Mouse (Mus musculus) liver, embryonic 16.5 days (tissue): ENCODE measurements around the gene Atp2a1. TPM values are rescaled to one million over a fixed set of nuclear protein-coding genes. Genes with fewer than 3 reads are reported as not detected.
"Not testable (repeated sequence)": the region's sequence is repeated elsewhere in the genome, so short reads cannot be mapped to it uniquely, and the experiment has no call there.

ENCODE experiments used
- ATAC-seq: fragments of 200-750 bp; cut with Nextera tagmentation; 2 replicates; pipeline ENCODE4 v1.8.0; 2017; ENCODE audit warnings: low read depth, mild to moderate bottlenecking, moderate number of reproducible peaks, moderate library complexity
- H3K27ac ChIP-seq: fragments of 300-500 bp; sonication (generic); 2 replicates; pipeline ENCODE4 v1.5.1; 2014; ENCODE audit warnings: mild to moderate bottlenecking, low read length
- H3K27me3 ChIP-seq: fragments of 300-500 bp; sonication (generic); 2 replicates; pipeline ENCODE4 v1.6.1; 2014; ENCODE audit warnings: low read depth, low read length, mixed read lengths; ENCODE audit not compliant: control insufficient read depth, insufficient read depth
- H3K36me3 ChIP-seq: fragments of 300-500 bp; sonication (generic); 2 replicates; pipeline ENCODE4 v1.6.1; 2014; ENCODE audit warnings: mild to moderate bottlenecking; ENCODE audit not compliant: control insufficient read depth, insufficient read depth
- H3K4me1 ChIP-seq: fragments of 300-500 bp; sonication (generic); 2 replicates; pipeline ENCODE4 v1.6.1; 2014; ENCODE audit warnings: low read depth, low read length, mixed read lengths; ENCODE audit not compliant: control insufficient read depth
- H3K4me2 ChIP-seq: fragments of 300-500 bp; sonication (generic); 2 replicates; pipeline ENCODE4 v1.6.1; 2014; ENCODE audit warnings: low read depth, low read length, mixed read lengths
- H3K4me3 ChIP-seq: fragments of 300-500 bp; sonication (generic); 2 replicates; pipeline ENCODE4 v1.5.1; 2014; ENCODE audit warnings: low read depth, mild to moderate bottlenecking, low read length
- H3K9ac ChIP-seq: fragments of 300-500 bp; sonication (generic); 2 replicates; pipeline ENCODE4 v1.6.1; 2014; ENCODE audit warnings: low read depth, low read length
- H3K9me3 ChIP-seq: fragments of 300-500 bp; sonication (generic); replicated peaks from 2 replicates; pipeline ENCODE4 v1.6.1; 2016; ENCODE audit warnings: low read length; ENCODE audit not compliant: control insufficient read depth
- WGBS: fragments of 180-500 bp; shearing (Covaris S2); extraction: QIAGEN DNeasy Blood & Tissue Kit; methylation state at CpG from one replicate; pipeline ENCODE4 v1.1.7; 2014; ENCODE audit not compliant: insufficient replicate concordance; 5-methylcytosine and 5-hydroxymethylcytosine counted together
- polyA plus RNA-seq: library from polyadenylated mRNA; unstranded; fragments of >200 nt; fragmentation: Nextera tagmentation; extraction: Ambion mirVana; gene quantifications from 2 replicates; pipeline ENCODE4 v1.2.1, GENCODE M21; 2015

Atp2a1 gene
- polyA plus RNA-seq, 1 experiment from 2014 or later = 22.0 TPM

GRCm38 (mm10) chr7:126497966-126498365, 35.1 kb upstream of the Atp2a1 start:
- no peak for ATAC-seq
- H3K27ac ChIP-seq = no peak overlapping the region
- no peak overlapping the region for H3K4me2 ChIP-seq
- WGBS = 92% methylated on average over 12 of the region's 12 CpGs
- no peak overlapping the region for H3K9ac ChIP-seq
- H3K27me3 ChIP-seq = no peaks in the 10 kb centered on the region
- no peaks in the 10 kb centered on the region for H3K9me3 ChIP-seq
- peaks cover 12% of the 10 kb centered on the region for H3K4me1 ChIP-seq
- H3K36me3 ChIP-seq = peaks cover 83% of the 10 kb centered on the region
- H3K4me3 ChIP-seq = no peak overlapping the region

- Histone ChIP-seq H3K4me3 (no peak overlapping the region), H3K27ac (no peak overlapping the region), H3K4me1 (peaks cover 12% of the 10 kb centered on the region), H3K9ac (no peak overlapping the region), H3K27me3 (no peaks in the 10 kb centered on the region), H3K4me2 (no peak overlapping the region), H3K36me3 (peaks cover 95% of the 10 kb centered on the region), H3K9me3 (no peaks in the 10 kb centered on the region)
- 88% methylated on average over 5 of the region's 5 CpGs for WGBS
- no peak for ATAC-seq
Measured at GRCm38 (mm10) chr7:126496475-126496874, 33.6 kb upstream of the Atp2a1 start.

GRCm38 (mm10) chr7:126494120-126494519, 31.2 kb upstream of the Atp2a1 start:
- no peaks in the 10 kb centered on the region for H3K27me3 ChIP-seq
- no peak overlapping the region for H3K4me2 ChIP-seq
- 80% methylated on average over 6 of the region's 6 CpGs for WGBS
- H3K36me3 ChIP-seq = peaks cover 79% of the 10 kb centered on the region
- H3K27ac ChIP-seq = peak overlapping the region; percentile 58; the same call in 1 of the 2 replicates
- no peaks in the 10 kb centered on the region; the same call in 1 of the 2 replicates for H3K4me1 ChIP-seq
- no peaks in the 10 kb centered on the region for H3K9me3 ChIP-seq
- H3K9ac ChIP-seq = no peak overlapping the region
- no peak overlapping the region for H3K4me3 ChIP-seq
- ATAC-seq = peak; percentile 84

GRCm38 (mm10) chr7:126491973-126492372, 29.1 kb upstream of the Atp2a1 start:
- no peak overlapping the region for H3K4me2 ChIP-seq
- H3K4me1 ChIP-seq = peaks cover 10% of the 10 kb centered on the region
- H3K36me3 ChIP-seq = peaks cover 57% of the 10 kb centered on the region
- H3K27me3 ChIP-seq = no peaks in the 10 kb centered on the region
- no peak for ATAC-seq
- H3K9ac ChIP-seq = no peak overlapping the region
- 65% methylated on average over 11 of the region's 11 CpGs for WGBS
- H3K4me3 ChIP-seq = no peak overlapping the region
- H3K27ac ChIP-seq = no peak overlapping the region
- no peaks in the 10 kb centered on the region for H3K9me3 ChIP-seq

GRCm38 (mm10) chr7:126491005-126491404, 28.1 kb upstream of the Atp2a1 start:
- H3K27ac ChIP-seq = no peak overlapping the region

GRCm38 (mm10) chr7:126487617-126488385, 24.9 kb upstream of the Atp2a1 start:
- peaks cover 15% of the 10 kb centered on the region for H3K4me1 ChIP-seq
- peak overlapping the region; percentile 81 for H3K4me3 ChIP-seq
- peak overlapping the region; percentile 62 for H3K4me2 ChIP-seq
- WGBS = 5% methylated on average over 15 of the region's 25 CpGs
- not testable (repeated sequence) for ATAC-seq, H3K27me3 ChIP-seq, H3K9me3 ChIP-seq
- peak overlapping the region; percentile 74 for H3K9ac ChIP-seq
- peak overlapping the region; percentile 18 for H3K27ac ChIP-seq
- peaks cover 16% of the 10 kb centered on the region for H3K36me3 ChIP-seq

More at GRCm38 (mm10) chr7:126491005-126491404, 28.1 kb upstream of the Atp2a1 start:
- Histone ChIP-seq H3K9ac (no peak overlapping the region), H3K4me1 (peaks cover 10% of the 10 kb centered on the region), H3K4me2 (no peak overlapping the region), H3K27me3 (no peaks in the 10 kb centered on the region), H3K9me3 (no peaks in the 10 kb centered on the region), H3K36me3 (peaks cover 48% of the 10 kb centered on the region), H3K4me3 (no peak overlapping the region)
- no peak for ATAC-seq
- WGBS = 38% methylated on average over 1 of the region's 1 CpGs

- Histone ChIP-seq H3K27me3 (no peaks in the 10 kb centered on the region), H3K4me1 (peaks cover 21% of the 10 kb centered on the region), H3K9ac (peak within 1 kb of the TSS; percentile 74), H3K4me3 (peak within 1 kb of the TSS; percentile 81), H3K9me3 (no peaks in the 10 kb centered on the region), H3K4me2 (peak within 1 kb of the TSS; percentile 62), H3K27ac (peak within 1 kb of the TSS; percentile 18), H3K36me3 (peaks cover 8% of the 10 kb centered on the region; the same call in 1 of the 2 replicates)
- under 1% methylated on average over 32 of the region's 32 CpGs for WGBS
- ATAC-seq = peak; percentile 79
Measured at GRCm38 (mm10) chr7:126487052-126487483, 24.2 kb upstream of the Atp2a1 start, which contains the start of gene Tufm. TSS of gene Tufm (plus strand) at chr7:126487361.

GRCm38 (mm10) chr7:126482392-126482871, 19.5 kb upstream of the Atp2a1 start:
- H3K4me2 ChIP-seq = peak overlapping the region; percentile 73
- H3K9ac ChIP-seq = peak overlapping the region; percentile 48
- peak overlapping the region; percentile 50; the same call in 1 of the 2 replicates for H3K27ac ChIP-seq
- no peaks in the 10 kb centered on the region for H3K9me3 ChIP-seq
- H3K4me1 ChIP-seq = peaks cover 11% of the 10 kb centered on the region
- ATAC-seq = peak; percentile 84
- under 1% methylated on average over 23 of the region's 23 CpGs for WGBS
- H3K27me3 ChIP-seq = no peaks in the 10 kb centered on the region
- no peaks in the 10 kb centered on the region for H3K36me3 ChIP-seq
- H3K4me3 ChIP-seq = peak overlapping the region; percentile 50

GRCm38 (mm10) chr7:126481699-126482098, 18.8 kb upstream of the Atp2a1 start:
- Histone ChIP-seq H3K4me2 (no peak overlapping the region), H3K4me3 (no peak overlapping the region)
- WGBS = 19% methylated on average over 5 of the region's 5 CpGs

More at GRCm38 (mm10) chr7:126481699-126482098, 18.8 kb upstream of the Atp2a1 start:
- Histone ChIP-seq H3K4me1 (peaks cover 11% of the 10 kb centered on the region), H3K27ac (no peak overlapping the region), H3K9me3 (no peaks in the 10 kb centered on the region), H3K36me3 (no peaks in the 10 kb centered on the region), H3K27me3 (no peaks in the 10 kb centered on the region), H3K9ac (no peak overlapping the region)
- no peak for ATAC-seq
